Mouse (Mus musculus): Measurements from ENCODE around the gene Insrr. TPM values are rescaled to one million over a fixed set of nuclear protein-coding genes. Genes with fewer than 3 reads are reported as not detected.

The Insrr gene
- polyA plus RNA-seq, 1 experiment from 2014 or later = 0.12 TPM

GRCm38 (mm10) chr3:87783282-87784023 lies 13.3 kb upstream of the Insrr start:
- Histone ChIP-seq H3K4me2 (ENCODE audit: low read depth, severe bottlenecking) (no peak overlapping the region), H3K27ac (replicated peaks; ENCODE audit: low read depth, low read length) (no peak overlapping the region), H3K4me1 (ENCODE audit: control insufficient read depth, insufficient read depth, low read length) (no peaks in the 10 kb centered on the region), H3K36me3 (ENCODE audit: control insufficient read depth, insufficient read depth, low read length) (no peaks in the 10 kb centered on the region), H3K27me3 (ENCODE audit: control insufficient read depth, insufficient read depth, low read length) (peaks cover 9% of the 10 kb centered on the region; the same call in 1 of the 2 replicates), H3K4me3 (ENCODE audit: low read depth, low read length) (no peak overlapping the region), H3K9ac (ENCODE audit: low read length) (no peak overlapping the region), H3K9me3 (ENCODE audit: control insufficient read depth, low read length) (no peaks in the 10 kb centered on the region)
- DNase-seq (ENCODE audit: low spot score) (no peak), ATAC-seq (ENCODE audit: insufficient number of reproducible peaks, low FRiP score, low TSS enrichment, low read depth) (no peak)
- WGBS = 87% methylated on average over 25 of the region's 25 CpGs

- DNase-seq (ENCODE audit: low spot score) (no peak), ATAC-seq (ENCODE audit: insufficient number of reproducible peaks, low FRiP score, low TSS enrichment, low read depth) (no peak)
- H3K27ac ChIP-seq (replicated peaks; ENCODE audit: low read depth, low read length) = no peak overlapping the region
- no peaks in the 10 kb centered on the region for H3K9me3 ChIP-seq (ENCODE audit: control insufficient read depth, low read length)
- H3K4me2 ChIP-seq (ENCODE audit: low read depth, severe bottlenecking) = no peak overlapping the region
- H3K4me3 ChIP-seq (ENCODE audit: low read depth, low read length) = no peak overlapping the region
- H3K4me1 ChIP-seq (ENCODE audit: control insufficient read depth, insufficient read depth, low read length) = peaks cover 11% of the 10 kb centered on the region
- WGBS = 87% methylated on average over 5 of the region's 5 CpGs
- H3K9ac ChIP-seq (ENCODE audit: low read length) = no peak overlapping the region
- no peaks in the 10 kb centered on the region for H3K27me3 ChIP-seq (ENCODE audit: control insufficient read depth, insufficient read depth, low read length)
- H3K36me3 ChIP-seq (ENCODE audit: control insufficient read depth, insufficient read depth, low read length) = no peaks in the 10 kb centered on the region
Measured at GRCm38 (mm10) chr3:87785156-87785555, 11.6 kb upstream of the Insrr start.

- Histone ChIP-seq H3K27me3 (ENCODE audit: control insufficient read depth, insufficient read depth, low read length) (no peaks in the 10 kb centered on the region; the same call in 1 of the 2 replicates), H3K36me3 (ENCODE audit: control insufficient read depth, insufficient read depth, low read length) (no peaks in the 10 kb centered on the region), H3K9ac (ENCODE audit: low read length) (no peak overlapping the region), H3K27ac (replicated peaks; ENCODE audit: low read depth, low read length) (no peak overlapping the region), H3K4me2 (ENCODE audit: low read depth, severe bottlenecking) (no peak overlapping the region), H3K4me3 (ENCODE audit: low read depth, low read length) (no peak overlapping the region), H3K4me1 (ENCODE audit: control insufficient read depth, insufficient read depth, low read length) (peaks cover 12% of the 10 kb centered on the region), H3K9me3 (ENCODE audit: control insufficient read depth, low read length) (no peaks in the 10 kb centered on the region)
- ATAC-seq (ENCODE audit: insufficient number of reproducible peaks, low FRiP score, low TSS enrichment, low read depth) = no peak
- DNase-seq (ENCODE audit: low spot score) = no peak
- 57% methylated on average over 6 of the region's 6 CpGs for WGBS
Measured at GRCm38 (mm10) chr3:87785626-87786214, 11.0 kb upstream of the Insrr start.

GRCm38 (mm10) chr3:87789248-87789647 lies 7.5 kb upstream of the Insrr start:
- Histone ChIP-seq H3K27me3 (ENCODE audit: control insufficient read depth, insufficient read depth, low read length) (peaks cover 27% of the 10 kb centered on the region), H3K9me3 (ENCODE audit: control insufficient read depth, low read length) (no peaks in the 10 kb centered on the region), H3K4me2 (ENCODE audit: low read depth, severe bottlenecking) (no peak overlapping the region), H3K36me3 (ENCODE audit: control insufficient read depth, insufficient read depth, low read length) (no peaks in the 10 kb centered on the region), H3K27ac (replicated peaks; ENCODE audit: low read depth, low read length) (no peak overlapping the region), H3K4me3 (ENCODE audit: low read depth, low read length) (no peak overlapping the region), H3K4me1 (ENCODE audit: control insufficient read depth, insufficient read depth, low read length) (peaks cover 12% of the 10 kb centered on the region), H3K9ac (ENCODE audit: low read length) (no peak overlapping the region)
- ATAC-seq (ENCODE audit: insufficient number of reproducible peaks, low FRiP score, low TSS enrichment, low read depth) (peak; percentile 48; the same call in 1 of the 2 replicates), DNase-seq (ENCODE audit: low spot score) (no peak)
- 39% methylated on average over 1 of the region's 1 CpGs for WGBS

GRCm38 (mm10) chr3:87789768-87790167 lies 7.0 kb upstream of the Insrr start:
- ATAC-seq (ENCODE audit: insufficient number of reproducible peaks, low FRiP score, low TSS enrichment, low read depth) = no peak
- peaks cover 31% of the 10 kb centered on the region for H3K27me3 ChIP-seq (ENCODE audit: control insufficient read depth, insufficient read depth, low read length)

GRCm38 (mm10) chr3:87794922-87795325 lies 1.8 kb upstream of the Insrr start, which contains the start of gene Ntrk1:
Gene Ntrk1, minus strand, starts transcription at chr3:87795162.
- H3K4me3 ChIP-seq (ENCODE audit: low read depth, low read length) = peak within 1 kb of the TSS; percentile 24
- peak; percentile 40 for DNase-seq (ENCODE audit: low spot score)
- ATAC-seq (ENCODE audit: insufficient number of reproducible peaks, low FRiP score, low TSS enrichment, low read depth) = no peak
- WGBS = under 1% methylated on average over 47 of the region's 47 CpGs
- H3K4me2 ChIP-seq (ENCODE audit: low read depth, severe bottlenecking) = peak within 1 kb of the TSS; percentile 44
- H3K9ac ChIP-seq (ENCODE audit: low read length) = 0 out of 2 replicates have a peak within 1 kb of the TSS, but pooled peaks have one; percentile 17
- H3K36me3 ChIP-seq (ENCODE audit: control insufficient read depth, insufficient read depth, low read length) = no peaks in the 10 kb centered on the region
- no peaks in the 10 kb centered on the region for H3K9me3 ChIP-seq (ENCODE audit: control insufficient read depth, low read length)
- H3K4me1 ChIP-seq (ENCODE audit: control insufficient read depth, insufficient read depth, low read length) = peaks cover 7% of the 10 kb centered on the region
- H3K27ac ChIP-seq (replicated peaks; ENCODE audit: low read depth, low read length) = no peak within 1 kb of the TSS
- peaks cover 79% of the 10 kb centered on the region for H3K27me3 ChIP-seq (ENCODE audit: control insufficient read depth, insufficient read depth, low read length)

More at GRCm38 (mm10) chr3:87789768-87790167, 7.0 kb upstream of the Insrr start:
- WGBS = 26% methylated on average over 5 of the region's 5 CpGs
- H3K4me2 ChIP-seq (ENCODE audit: low read depth, severe bottlenecking) = no peak overlapping the region
- no peak overlapping the region for H3K4me3 ChIP-seq (ENCODE audit: low read depth, low read length)
- H3K36me3 ChIP-seq (ENCODE audit: control insufficient read depth, insufficient read depth, low read length) = no peaks in the 10 kb centered on the region
- peak; percentile 34 for DNase-seq (ENCODE audit: low spot score)
- no peaks in the 10 kb centered on the region for H3K9me3 ChIP-seq (ENCODE audit: control insufficient read depth, low read length)
- no peak overlapping the region for H3K9ac ChIP-seq (ENCODE audit: low read length)
- no peak overlapping the region for H3K27ac ChIP-seq (replicated peaks; ENCODE audit: low read depth, low read length)
- H3K4me1 ChIP-seq (ENCODE audit: control insufficient read depth, insufficient read depth, low read length) = peaks cover 12% of the 10 kb centered on the region

- DNase-seq (ENCODE audit: low spot score) (peak; percentile 84), ATAC-seq (ENCODE audit: insufficient number of reproducible peaks, low FRiP score, low TSS enrichment, low read depth) (no peak; the same call in 1 of the 2 replicates)
- Histone ChIP-seq H3K27ac (replicated peaks; ENCODE audit: low read depth, low read length) (no peak overlapping the region), H3K4me3 (ENCODE audit: low read depth, low read length) (peak overlapping the region; percentile 24), H3K4me2 (ENCODE audit: low read depth, severe bottlenecking) (peak overlapping the region; percentile 44), H3K36me3 (ENCODE audit: control insufficient read depth, insufficient read depth, low read length) (no peaks in the 10 kb centered on the region), H3K4me1 (ENCODE audit: control insufficient read depth, insufficient read depth, low read length) (peaks cover 4% of the 10 kb centered on the region; the same call in 1 of the 2 replicates), H3K9me3 (ENCODE audit: control insufficient read depth, low read length) (no peaks in the 10 kb centered on the region), H3K27me3 (ENCODE audit: control insufficient read depth, insufficient read depth, low read length) (peaks cover 85% of the 10 kb centered on the region), H3K9ac (ENCODE audit: low read length) (no peak overlapping the region)
- 15% methylated on average over 33 of the region's 33 CpGs for WGBS
Measured at GRCm38 (mm10) chr3:87795336-87796277, 1.1 kb upstream of the Insrr start.

- Histone ChIP-seq H3K27ac (replicated peaks; ENCODE audit: low read depth, low read length) (no peak overlapping the region), H3K9me3 (ENCODE audit: control insufficient read depth, low read length) (no peaks in the 10 kb centered on the region), H3K9ac (ENCODE audit: low read length) (no peak overlapping the region), H3K4me3 (ENCODE audit: low read depth, low read length) (no peak overlapping the region), H3K4me1 (ENCODE audit: control insufficient read depth, insufficient read depth, low read length) (peaks cover 10% of the 10 kb centered on the region; the same call in 1 of the 2 replicates), H3K4me2 (ENCODE audit: low read depth, severe bottlenecking) (no peak overlapping the region), H3K27me3 (ENCODE audit: control insufficient read depth, insufficient read depth, low read length) (peaks cover 79% of the 10 kb centered on the region), H3K36me3 (ENCODE audit: control insufficient read depth, insufficient read depth, low read length) (no peaks in the 10 kb centered on the region)
- 74% methylated on average over 5 of the region's 5 CpGs for WGBS
- ATAC-seq (ENCODE audit: insufficient number of reproducible peaks, low FRiP score, low TSS enrichment, low read depth) = no peak
- no peak for DNase-seq (ENCODE audit: low spot score)
Measured at GRCm38 (mm10) chr3:87801681-87802080, 4.9 kb downstream of the Insrr start.
